Mouse (Mus musculus) liver, adult 2 months (tissue): Measurements from ENCODE around the gene Foxd1.

Source experiments
- CTCF ChIP-seq: fragments of 200-500 bp; IDR thresholded peaks from 2 replicates; pipeline ENCODE4 v1.5.1; 2011; ENCODE audit warnings: low read depth, low read length, control low read depth
- POLR2A ChIP-seq: fragments of 200-500 bp; IDR thresholded peaks from 2 replicates; pipeline ENCODE4 v1.6.1; 2011; ENCODE audit warnings: low read length, control low read depth; ENCODE audit not compliant: insufficient read depth; ENCODE audit errors: extremely low read depth

- TF ChIP-seq CTCF: peak; percentile 39
- TF ChIP-seq POLR2A: no peak
Measured at GRCm38 (mm10) chr13:98351527-98351926, 2.5 kb upstream of the Foxd1 start.
